In genomic region chr16:23521092-23521491, GRCm38 (mm10) we compare ENCODE assay signal across 9 mouse cellular contexts. TPM values are rescaled to one million over a fixed set of nuclear protein-coding genes. Genes with fewer than 3 reads are reported as not detected.
DNase-seq lines count a peak whose midpoint lies in the region; ATAC-seq and TF ChIP-seq lines count a peak whose summit lies in the region.
"Had no signal": no experiment of that assay in that cellular context is flagged by ENCODE, and none has a peak within 500 bp of the region (broad histone marks: within the 10 kb centered on the region; RNA-seq: fewer than 3 reads in every experiment).

No protein-coding gene starts in this region.

- H3K9me3 ChIP-seq in lung, embryonic 14.5 days (ENCODE audit: low read depth, low read length), result 0 out of 2 replicates have a peak, but pooled peaks cover 4% of the 10 kb centered on the region
- H3K9me3 ChIP-seq in lung, postnatal 0 days (ENCODE audit: low read length), result no peaks in the 10 kb centered on the region
- H3K9me3 ChIP-seq in limb, embryonic 13.5 days, result peaks cover 4% of the 10 kb centered on the region
- no peaks in the 10 kb centered on the region; the same call in 1 of the 2 replicates for H3K9me3 ChIP-seq in neural tube, embryonic 13.5 days

- no peak for TF ChIP-seq CTCF in gastrocnemius, adult 2 months (IDR thresholded peaks at IDR 0.05)
- TF ChIP-seq CTCF in lung, embryonic 14.5 days (IDR thresholded peaks at IDR 0.05; ENCODE audit: low read depth), result no peak
- no peak for TF ChIP-seq CTCF in lung, postnatal 0 days (IDR thresholded peaks at IDR 0.05)

- peaks cover 35% of the 10 kb centered on the region for H3K4me1 ChIP-seq in lung, embryonic 14.5 days (ENCODE audit: insufficient read depth)
- H3K4me1 ChIP-seq in lung, postnatal 0 days (ENCODE audit: insufficient read depth, low read depth, low read length), result no peaks in the 10 kb centered on the region
- H3K4me1 ChIP-seq in limb, embryonic 13.5 days, result peaks cover 76% of the 10 kb centered on the region
- H3K4me1 ChIP-seq in neural tube, embryonic 13.5 days (replicated peaks), result peaks cover 68% of the 10 kb centered on the region

- no peaks in the 10 kb centered on the region for H3K36me3 ChIP-seq in lung, embryonic 14.5 days (ENCODE audit: insufficient read depth)
- H3K36me3 ChIP-seq in lung, postnatal 0 days (ENCODE audit: insufficient read depth, low read length), result no peaks in the 10 kb centered on the region
- no peaks in the 10 kb centered on the region for H3K36me3 ChIP-seq in limb, embryonic 13.5 days
- H3K36me3 ChIP-seq in neural tube, embryonic 13.5 days, result 0 out of 2 replicates have a peak, but pooled peaks cover 2% of the 10 kb centered on the region

- H3K27ac ChIP-seq in gastrocnemius, adult 2 months, result peak overlapping the region; percentile 92
- no peak overlapping the region for H3K27ac ChIP-seq in lung, embryonic 14.5 days (ENCODE audit: low read depth)
- H3K27ac ChIP-seq in lung, postnatal 0 days (ENCODE audit: low read length), result no peak overlapping the region
- H3K27ac ChIP-seq in limb, embryonic 13.5 days, result no peak overlapping the region
- H3K27ac ChIP-seq in neural tube, embryonic 13.5 days (replicated peaks), result peak overlapping the region; percentile 90

- no peak overlapping the region for H3K9ac ChIP-seq in lung, embryonic 14.5 days
- no peak overlapping the region for H3K9ac ChIP-seq in lung, postnatal 0 days (replicated peaks; ENCODE audit: low read depth)
- no peak overlapping the region for H3K9ac ChIP-seq in limb, embryonic 13.5 days
- H3K9ac ChIP-seq in neural tube, embryonic 13.5 days, result peak overlapping the region; percentile 71; the same call in 1 of the 2 replicates

- no peak for DNase-seq in gastrocnemius, adult 2 months
- DNase-seq in gastrocnemius, adult 18-20 months (ENCODE audit: low spot score), result no peak
- no peak for DNase-seq in lung, embryonic 14.5 days
- no peak for DNase-seq in lung, postnatal 0 days (ENCODE audit: low spot score)
- no peak for DNase-seq in testis, postnatal 14 days (ENCODE audit: low spot score)
- DNase-seq: gastrocnemius, postnatal 10 days had no signal

- TF ChIP-seq EP300 in lung, postnatal 0 days (IDR thresholded peaks at IDR 0.05), result no peak

- ATAC-seq in lung, embryonic 14.5 days (ENCODE audit: insufficient read depth), result no peak
- no peak for ATAC-seq in lung, postnatal 0 days
- ATAC-seq in limb, embryonic 13.5 days (ENCODE audit: low FRiP score, low read depth), result no peak
- peak; percentile 29; the same call in 1 of the 2 replicates for ATAC-seq in neural tube, embryonic 13.5 days (ENCODE audit: low read depth)
- no peak for ATAC-seq in megakaryocyte progenitor cell, adult 5-6 weeks (replicated peaks; ENCODE audit: poor library complexity)

- WGBS in lung, embryonic 14.5 days, result 30% methylated on average over 5 of the region's 5 CpGs
- WGBS in lung, postnatal 0 days, result 41% methylated on average over 5 of the region's 5 CpGs
- WGBS in limb, embryonic 13.5 days, result 10% methylated on average over 5 of the region's 5 CpGs
- 14% methylated on average over 5 of the region's 5 CpGs for WGBS in neural tube, embryonic 13.5 days

- no peaks in the 10 kb centered on the region for H3K27me3 ChIP-seq in lung, embryonic 14.5 days (ENCODE audit: insufficient read depth, low read length)
- H3K27me3 ChIP-seq in lung, postnatal 0 days (replicated peaks; ENCODE audit: insufficient read depth, low read length), result no peaks in the 10 kb centered on the region
- H3K27me3 ChIP-seq in limb, embryonic 13.5 days, result 0 out of 2 replicates have a peak, but pooled peaks cover 8% of the 10 kb centered on the region
- no peaks in the 10 kb centered on the region for H3K27me3 ChIP-seq in neural tube, embryonic 13.5 days

- H3K4me2 ChIP-seq in lung, embryonic 14.5 days, result peak overlapping the region; percentile 18; the same call in 1 of the 2 replicates
- no peak overlapping the region for H3K4me2 ChIP-seq in lung, postnatal 0 days (replicated peaks; ENCODE audit: low read depth, low read length)
- peak overlapping the region; percentile 70 for H3K4me2 ChIP-seq in limb, embryonic 13.5 days (replicated peaks)
- H3K4me2 ChIP-seq in neural tube, embryonic 13.5 days, result peak overlapping the region; percentile 59

- intact Hi-C loops in gastrocnemius, adult 2 months (cut with DNase I), result loop anchor here (2.0 kb wide), 1 partner anchor 22 kb away; no protein-coding TSS in a partner anchor

- H3K4me3 ChIP-seq in gastrocnemius, adult 2 months, result peak overlapping the region; percentile 76
- H3K4me3 ChIP-seq in lung, embryonic 14.5 days (ENCODE audit: low read depth, low read length), result no peak overlapping the region
- no peak overlapping the region for H3K4me3 ChIP-seq in lung, postnatal 0 days (ENCODE audit: low read depth, low read length)
- H3K4me3 ChIP-seq in limb, embryonic 13.5 days, result no peak overlapping the region
- H3K4me3 ChIP-seq in neural tube, embryonic 13.5 days, result peak overlapping the region; percentile 13; the same call in 1 of the 2 replicates

RNA-seq across cellular contexts. Expression of gene Masp1, which starts 0.5 kb away (rescaled TPM):
- total RNA-seq in gastrocnemius, adult 2 months (2021), result 10 to 100 TPM in 1 of 2 experiments, 1 to 10 TPM in 1; 7.7 to 18.7 TPM
- total RNA-seq in gastrocnemius, adult 18-20 months (2021), result 10 to 100 TPM in 1 of 2 experiments, 1 to 10 TPM in 1; 9.1 to 17.4 TPM
- 2.4 and 2.5 TPM in 2 replicates for polyA plus RNA-seq in lung, embryonic 14.5 days (2014; fragmentation: Nextera tagmentation; extraction: Ambion mirVana)
- polyA plus RNA-seq in lung, postnatal 0 days (2015; fragmentation: Nextera tagmentation; extraction: Ambion mirVana), result 1.2 and 1.3 TPM in 2 replicates
- polyA plus RNA-seq in limb, embryonic 13.5 days (2015; fragmentation: Nextera tagmentation; extraction: Ambion mirVana), result 8.1 and 8.8 TPM in 2 replicates
- polyA plus RNA-seq in neural tube, embryonic 13.5 days (2015; fragmentation: Nextera tagmentation; extraction: Ambion mirVana), result 30.0 and 34.4 TPM in 2 replicates
- total RNA-seq in megakaryocyte progenitor cell, adult 5-6 weeks (2015), result not detected in 2 replicates
- not detected in 2 replicates for total RNA-seq in megakaryocyte progenitor cell, adult 5-6 weeks (2017)

RNA-seq across cellular contexts. Expression of gene Rtp4, which starts 1.0 kb away (rescaled TPM):
- total RNA-seq in gastrocnemius, adult 2 months (2021), result 1 to 10 TPM in 1 of 2 experiments, under 1 TPM in 1; 0.79 to 1.8 TPM
- total RNA-seq in gastrocnemius, adult 18-20 months (2021), result 1 to 10 TPM in 1 of 2 experiments, under 1 TPM in 1; 0.98 to 1.5 TPM
- 3.9 and 4.8 TPM in 2 replicates for polyA plus RNA-seq in lung, embryonic 14.5 days (2014; fragmentation: Nextera tagmentation; extraction: Ambion mirVana)
- 27.8 and 34.8 TPM in 2 replicates for polyA plus RNA-seq in lung, postnatal 0 days (2015; fragmentation: Nextera tagmentation; extraction: Ambion mirVana)
- 5.1 and 6.0 TPM in 2 replicates for polyA plus RNA-seq in limb, embryonic 13.5 days (2015; fragmentation: Nextera tagmentation; extraction: Ambion mirVana)
- 2.4 and 3.9 TPM in 2 replicates for polyA plus RNA-seq in neural tube, embryonic 13.5 days (2015; fragmentation: Nextera tagmentation; extraction: Ambion mirVana)
- total RNA-seq in megakaryocyte progenitor cell, adult 5-6 weeks (2015), result 4.6 and 5.6 TPM in 2 replicates
- 1.2 and 2.4 TPM in 2 replicates for total RNA-seq in megakaryocyte progenitor cell, adult 5-6 weeks (2017)

Comparison
In these comparisons a context has a peak if more than half of its experiments do, and no peak if none do; other contexts are left out.
1. H3K27ac ChIP-seq: peak in gastrocnemius, adult 2 months (single experiment) and neural tube, embryonic 13.5 days (single experiment); none in lung, embryonic 14.5 days (single experiment), lung, postnatal 0 days (single experiment) and limb, embryonic 13.5 days (single experiment).
2. H3K4me3 ChIP-seq: peak in gastrocnemius, adult 2 months (single experiment) and neural tube, embryonic 13.5 days (single experiment); none in lung, embryonic 14.5 days (single experiment), lung, postnatal 0 days (single experiment) and limb, embryonic 13.5 days (single experiment).